Mouse (Mus musculus): ENCODE data around the gene Bcl11b.

DNA sequence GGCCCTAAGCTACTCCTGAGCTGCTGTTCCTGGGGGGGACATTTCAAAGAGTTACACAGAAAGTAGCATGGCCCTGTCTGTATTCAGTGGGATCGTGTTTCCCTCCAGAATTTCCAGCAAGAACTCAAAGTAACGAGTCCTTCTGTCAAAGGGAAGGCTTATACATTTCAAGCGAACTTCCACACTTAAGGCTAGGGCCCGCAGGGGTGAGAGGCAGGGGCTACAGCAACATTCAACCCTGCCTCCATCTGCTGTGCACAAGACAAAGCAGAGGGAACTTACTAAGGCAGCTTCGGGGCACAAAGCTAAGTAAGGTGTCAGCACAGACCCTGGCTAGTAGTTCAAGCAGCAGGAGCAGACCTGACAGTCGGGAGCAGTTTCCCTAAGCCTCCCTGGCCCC lies 115.8 kb downstream of the Bcl11b start:
- no peak for TF ChIP-seq CTCF (IDR thresholded peaks at IDR 0.05)
- TF ChIP-seq POLR2A (IDR thresholded peaks at IDR 0.05; ENCODE audit: insufficient read depth, low read depth, low read length): no peak
- no peak for TF ChIP-seq EP300 (IDR thresholded peaks at IDR 0.05; ENCODE audit: insufficient read depth, low read depth, low read length)
